Mouse (Mus musculus) brain, embryonic 14.5 days (tissue): ENCODE measurements at regions not wholly inside any gene's neighbourhood (a gene's known extent, or its start where the extent isn't known, plus 50 kb on each side); places are given as distances from the start of the nearest gene placed in this dataset.

ENCODE experiments used
- DNase-seq: peaks from one replicate; pipeline ENCODE4 v3.0.0-alpha.2; 2011; ENCODE audit warnings: low read depth
- CTCF ChIP-seq: fragments of 200-500 bp; IDR thresholded peaks from 2 replicates; pipeline ENCODE4 v1.5.1; 2012; ENCODE audit warnings: inconsistent platforms, mild to moderate bottlenecking, moderate library complexity, borderline replicate concordance; ENCODE audit not compliant: insufficient read depth, insufficient read length; ENCODE audit errors: extremely low read depth
- POLR2A ChIP-seq: fragments of 200-500 bp; IDR thresholded peaks from 2 replicates; pipeline ENCODE4 v1.6.1; 2012; ENCODE audit warnings: mild to moderate bottlenecking, inconsistent platforms, borderline replicate concordance; ENCODE audit not compliant: poor library complexity, insufficient read depth, insufficient read length, severe bottlenecking; ENCODE audit errors: extremely low read depth

DNA sequence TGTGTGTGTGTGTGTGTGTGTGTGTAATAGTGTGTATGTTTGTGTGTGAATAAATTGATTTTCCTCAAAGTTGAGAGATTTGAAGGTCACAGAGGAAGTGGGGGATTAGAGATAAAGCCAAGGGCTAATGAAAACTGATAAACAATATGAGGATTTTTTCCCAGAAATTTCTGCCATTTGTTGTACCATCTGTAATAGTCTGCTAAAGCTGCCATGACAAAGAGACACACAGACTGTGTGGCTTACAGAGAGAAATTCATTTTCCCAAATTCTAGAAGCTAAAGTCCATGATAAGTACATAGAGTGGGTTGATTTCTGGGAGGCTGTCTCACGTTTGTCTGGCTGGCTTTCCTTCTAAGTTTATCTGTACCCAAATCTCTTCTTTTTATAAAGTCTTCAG is 259.6 kb downstream of the Ndufa4 start:
- no peak for TF ChIP-seq POLR2A
- no peak for TF ChIP-seq CTCF
- no peak for DNase-seq

DNA sequence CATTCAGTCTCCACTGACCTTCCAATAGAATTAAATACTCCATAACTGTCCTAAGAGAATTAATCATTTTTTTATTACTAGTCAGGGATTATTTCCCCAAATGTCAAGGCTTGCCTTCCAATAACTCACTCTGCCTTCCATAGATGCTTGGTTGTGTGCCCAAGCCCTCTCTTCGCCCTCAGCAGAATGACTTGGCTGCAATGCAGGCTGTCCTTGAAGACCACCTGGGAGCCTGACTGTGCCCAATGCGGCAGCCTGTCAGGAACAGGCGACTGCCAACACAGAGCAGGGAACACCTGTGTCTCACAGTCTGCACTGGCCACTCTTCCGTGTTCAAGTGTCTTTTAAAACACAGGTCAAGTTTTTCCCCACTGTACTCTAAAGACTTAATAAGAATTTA is 294.0 kb downstream of the Ndufa4 start:
- TF ChIP-seq POLR2A, result no peak
- TF ChIP-seq CTCF, result no peak
- peak; percentile 25 for DNase-seq

DNA sequence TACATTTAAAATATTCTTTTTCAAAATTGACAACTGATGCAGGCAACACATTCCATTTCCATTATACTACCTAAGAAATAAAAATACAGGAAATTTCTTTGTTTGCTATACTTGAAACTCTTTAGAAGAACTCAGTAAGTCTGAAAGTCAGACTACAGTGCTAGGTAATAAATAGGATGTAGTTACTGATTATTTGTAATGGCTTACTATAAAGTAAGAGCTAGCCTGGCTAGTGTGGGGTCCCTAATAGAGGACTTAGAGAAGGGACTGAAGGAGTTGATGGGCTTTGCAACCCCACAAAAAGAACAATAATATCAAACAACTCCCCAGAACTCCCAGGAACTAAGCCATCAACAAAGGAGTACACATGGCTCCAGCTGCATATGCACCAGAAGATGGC is 299.1 kb downstream of the Ndufa4 start:
- TF ChIP-seq CTCF, result no peak
- no peak for TF ChIP-seq POLR2A
- no peak for DNase-seq

DNA sequence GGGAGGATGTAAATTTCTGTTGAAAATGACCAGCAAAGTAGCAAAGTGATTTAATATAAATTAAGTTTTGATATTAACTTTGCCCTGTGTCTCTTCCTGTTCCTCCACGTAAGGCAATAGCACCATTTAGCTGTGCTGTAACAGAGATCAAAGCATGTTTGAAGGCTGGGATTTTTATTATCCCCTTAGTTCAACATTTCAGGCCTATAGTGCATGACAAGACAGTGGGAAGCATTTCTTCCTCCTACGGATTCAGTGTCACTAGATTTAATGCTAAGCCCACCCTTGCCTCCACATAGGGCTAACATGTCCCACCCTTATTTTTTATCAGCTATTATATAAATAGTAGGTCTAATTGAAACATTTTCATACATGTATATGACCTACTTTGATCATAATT is 299.6 kb downstream of the Ndufa4 start:
- no peak for DNase-seq
- TF ChIP-seq CTCF (no peak), POLR2A (no peak)

DNA sequence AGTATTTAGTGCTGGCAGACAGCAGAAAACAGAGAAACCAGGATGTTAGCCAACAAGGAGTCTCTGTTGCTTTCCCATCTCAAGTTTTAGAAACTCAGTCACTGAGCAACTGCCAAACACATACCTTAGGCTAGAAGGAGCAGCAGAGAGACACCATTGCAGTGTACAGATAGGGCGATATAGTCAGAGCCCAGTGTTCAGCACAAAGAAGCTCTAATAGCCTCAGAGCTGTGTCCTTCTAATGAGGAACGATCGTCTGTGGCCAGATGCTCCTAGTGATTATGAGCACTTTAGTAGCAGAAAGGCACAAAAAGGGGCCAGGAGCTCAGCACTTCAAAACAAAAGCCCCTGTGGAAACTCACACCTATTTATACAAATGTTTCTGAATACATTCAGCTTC is 301.2 kb downstream of the Ndufa4 start:
- DNase-seq, result peak; percentile 45
- TF ChIP-seq CTCF, result no peak
- no peak for TF ChIP-seq POLR2A

DNA sequence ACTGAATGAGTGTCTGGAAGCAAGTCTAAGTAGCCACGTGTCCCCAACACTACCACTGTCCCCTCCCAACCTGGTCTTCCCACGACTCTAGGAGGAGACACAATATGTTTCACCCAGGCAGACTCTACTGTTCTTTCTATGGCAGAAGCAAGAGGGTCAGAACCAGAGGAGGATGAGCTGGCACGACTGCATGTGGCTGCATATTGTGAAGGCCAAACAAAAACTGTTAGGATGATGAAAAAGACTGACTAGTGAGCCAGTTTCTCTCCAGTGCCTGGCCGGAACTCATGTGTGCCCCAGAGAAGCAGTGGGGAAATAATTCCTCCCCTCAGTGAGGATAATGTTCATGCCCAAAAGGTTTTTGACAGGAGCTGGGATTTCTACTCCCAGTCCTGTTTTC is 301.8 kb downstream of the Ndufa4 start:
- no peak for TF ChIP-seq POLR2A
- TF ChIP-seq CTCF, result no peak
- DNase-seq, result no peak

DNA sequence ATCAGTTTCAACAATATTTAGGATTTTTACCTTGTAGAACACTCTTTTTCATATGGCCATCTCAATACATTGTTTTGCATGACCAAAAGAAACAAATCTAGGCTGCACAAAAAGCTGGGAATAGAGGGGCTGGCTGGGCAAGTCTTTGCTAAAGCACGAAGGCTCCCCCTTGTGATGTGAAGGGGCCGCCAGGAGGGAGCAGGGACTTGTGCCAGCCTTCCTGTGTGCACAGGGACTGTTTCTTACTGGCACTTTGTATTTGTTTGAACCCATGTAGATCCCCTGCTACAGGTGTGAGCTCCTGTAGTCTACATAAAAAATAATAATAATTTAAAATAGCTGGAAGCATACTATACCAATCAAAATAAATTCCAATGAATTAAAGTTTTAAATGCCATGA is 312.4 kb downstream of the Ndufa4 start:
- TF ChIP-seq POLR2A, result no peak
- TF ChIP-seq CTCF, result peak; percentile 35; the same call in 1 of the 2 replicates
- DNase-seq, result peak; percentile 70

DNA sequence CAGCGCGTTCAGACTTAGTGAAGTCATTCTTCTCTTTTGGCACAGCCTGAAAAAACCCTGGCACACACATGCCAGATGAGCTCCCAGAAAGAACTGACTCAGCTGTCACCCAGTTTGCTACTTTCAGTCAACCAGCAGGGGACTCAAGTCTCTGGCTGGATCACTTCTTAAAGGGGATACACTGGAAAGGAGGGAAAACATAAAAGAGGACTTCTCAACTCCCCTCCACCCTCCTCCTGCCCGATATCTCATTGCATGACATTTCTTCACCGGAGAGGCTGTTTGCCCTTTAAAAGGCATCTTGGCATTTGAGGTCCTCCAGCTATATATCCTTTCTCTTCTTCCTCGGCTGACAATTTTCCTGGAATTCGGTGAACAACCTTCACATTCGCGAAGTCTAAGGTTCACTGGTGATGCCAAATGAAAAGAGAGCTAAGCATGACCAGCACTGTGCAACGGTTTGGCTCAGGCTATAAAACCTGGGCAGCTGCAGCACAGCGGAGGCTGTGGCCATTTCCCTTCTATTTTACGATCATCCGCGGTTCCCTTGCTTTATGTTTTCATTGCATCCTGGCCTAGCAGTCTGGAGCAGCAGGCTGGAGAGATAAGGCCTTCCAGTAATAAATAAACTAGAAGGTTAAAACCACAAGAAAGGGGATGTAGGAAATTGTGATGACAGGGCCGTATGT is 313.6 kb downstream of the Ndufa4 start:
- DNase-seq, result peak; percentile 70
- no peak for TF ChIP-seq CTCF
- TF ChIP-seq POLR2A, result no peak

DNA sequence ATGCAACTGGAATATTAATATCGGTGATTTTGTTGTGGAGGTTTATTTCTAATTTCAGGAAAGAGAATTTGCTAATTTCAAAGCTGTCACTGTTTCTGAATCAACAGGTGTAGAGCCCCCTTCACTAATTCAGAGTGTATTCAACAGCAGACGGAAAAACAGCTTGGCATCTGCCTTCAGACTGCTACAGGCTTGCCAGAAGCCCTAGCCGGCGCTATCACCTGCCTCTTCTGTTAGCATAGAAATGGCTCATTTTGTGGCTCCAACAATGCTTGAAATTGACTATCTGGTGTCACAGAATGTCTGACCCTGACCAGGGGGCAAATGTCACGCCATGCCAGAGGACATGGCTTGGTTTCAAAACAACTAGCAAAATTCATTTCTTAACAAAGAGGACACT is 331.2 kb downstream of the Ndufa4 start:
- DNase-seq, result no peak
- no peak for TF ChIP-seq POLR2A

DNA sequence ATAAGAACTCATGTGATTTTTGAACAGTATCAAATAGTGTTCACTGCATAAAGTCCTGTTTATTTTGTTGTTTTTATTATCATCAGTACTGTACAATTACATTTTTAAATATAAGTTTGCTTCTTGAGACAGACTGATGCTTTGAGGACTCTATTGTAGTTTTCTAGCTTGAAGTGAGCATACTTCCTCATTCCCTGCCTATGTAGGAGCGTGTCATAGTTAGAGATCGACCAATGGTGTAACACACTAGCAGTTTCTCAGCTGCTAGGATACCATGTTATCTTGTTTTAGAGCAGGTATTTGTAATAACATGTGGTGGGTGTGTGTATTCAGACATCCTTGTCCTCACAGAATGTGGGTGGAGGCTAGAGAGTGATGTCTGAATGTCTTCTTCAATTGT is 342.1 kb downstream of the Ndufa4 start:
- TF ChIP-seq POLR2A (no peak), CTCF (no peak)
- DNase-seq, result no peak

DNA sequence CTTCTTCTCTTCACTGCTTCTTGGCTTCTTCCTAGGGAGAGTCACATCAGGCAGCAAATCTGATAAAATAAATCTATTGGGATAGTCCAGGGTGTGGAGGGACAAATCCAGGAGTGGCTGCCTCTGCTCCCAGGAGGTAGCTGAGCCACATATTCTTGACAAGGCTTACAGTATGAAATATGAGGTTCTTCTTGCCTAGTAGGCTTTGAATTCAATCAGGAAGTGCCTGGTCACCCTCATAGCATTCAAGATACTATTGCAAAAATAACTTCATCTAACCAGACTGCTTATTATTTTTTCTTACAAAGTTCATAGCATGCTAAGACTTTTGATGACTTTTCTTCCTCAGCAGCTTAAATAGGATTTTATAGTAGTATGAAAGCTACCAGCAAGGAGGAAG is 356.8 kb downstream of the Ndufa4 start:
- no peak for DNase-seq
- TF ChIP-seq CTCF (no peak), POLR2A (no peak)

DNA sequence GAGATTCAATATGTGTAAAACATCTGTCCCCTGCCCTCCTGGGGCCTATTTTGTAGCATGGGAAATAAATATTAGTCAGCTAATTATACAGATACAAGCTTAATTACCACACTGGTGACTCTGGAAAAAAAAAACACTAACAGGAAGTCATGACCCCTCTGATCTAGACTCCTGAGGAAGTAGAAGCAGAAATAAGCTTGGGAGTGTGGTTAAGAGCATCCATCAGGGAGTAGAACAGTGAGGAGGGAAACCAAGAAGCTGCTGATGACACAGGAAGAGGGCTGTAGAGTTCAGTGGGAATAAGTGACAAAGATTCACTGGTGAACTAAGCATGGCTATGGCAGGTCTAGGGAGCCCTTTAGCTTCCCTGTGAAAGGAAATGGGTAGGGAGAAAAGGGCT is 360.0 kb downstream of the Ndufa4 start:
- no peak for DNase-seq
- no peak for TF ChIP-seq CTCF
- no peak for TF ChIP-seq POLR2A

DNA sequence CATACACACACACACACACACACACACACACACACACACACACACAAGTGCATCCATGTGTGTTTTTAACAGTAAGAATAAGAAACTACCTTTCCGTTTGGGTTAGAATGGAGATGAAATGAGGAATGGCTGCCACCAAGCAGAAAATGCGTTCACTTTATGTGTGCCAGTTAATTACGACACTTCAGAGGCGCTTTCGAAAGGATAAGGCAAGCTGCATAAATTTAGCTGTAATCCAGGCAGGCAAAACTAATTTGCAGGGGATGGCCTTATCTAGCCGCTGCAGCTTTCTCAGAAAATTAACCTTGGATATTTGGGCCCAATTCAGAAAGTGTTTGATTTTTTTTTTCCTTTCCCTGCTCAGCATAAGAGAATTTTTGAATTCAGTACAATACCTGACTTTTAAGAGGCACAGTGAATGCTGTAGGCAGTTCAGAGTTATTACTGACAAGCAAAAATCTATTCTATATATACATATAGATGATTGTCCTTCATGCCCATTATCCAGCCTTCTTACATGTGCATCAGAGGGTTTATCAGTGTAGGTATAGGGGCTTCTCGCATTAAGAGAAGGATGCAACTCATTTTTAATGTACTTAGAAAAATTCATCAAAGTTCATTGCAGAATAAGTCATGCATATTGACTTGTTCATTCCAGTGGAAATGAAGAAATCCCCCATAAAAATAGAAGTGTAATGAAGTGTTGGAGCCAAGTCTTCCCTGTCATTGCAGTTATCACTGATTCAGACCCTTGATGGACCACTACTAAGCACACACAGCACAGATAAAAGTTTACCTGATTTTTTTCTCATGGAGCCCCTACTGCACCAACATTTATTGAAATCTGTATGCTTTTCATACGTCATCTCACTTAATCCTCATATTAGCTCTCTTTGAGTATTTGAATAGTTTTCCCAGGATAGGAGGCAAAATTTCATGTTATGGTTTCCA is 372.1 kb downstream of the Ndufa4 start:
- TF ChIP-seq CTCF, result no peak
- TF ChIP-seq POLR2A, result no peak
- DNase-seq, result peak; percentile 90

DNA sequence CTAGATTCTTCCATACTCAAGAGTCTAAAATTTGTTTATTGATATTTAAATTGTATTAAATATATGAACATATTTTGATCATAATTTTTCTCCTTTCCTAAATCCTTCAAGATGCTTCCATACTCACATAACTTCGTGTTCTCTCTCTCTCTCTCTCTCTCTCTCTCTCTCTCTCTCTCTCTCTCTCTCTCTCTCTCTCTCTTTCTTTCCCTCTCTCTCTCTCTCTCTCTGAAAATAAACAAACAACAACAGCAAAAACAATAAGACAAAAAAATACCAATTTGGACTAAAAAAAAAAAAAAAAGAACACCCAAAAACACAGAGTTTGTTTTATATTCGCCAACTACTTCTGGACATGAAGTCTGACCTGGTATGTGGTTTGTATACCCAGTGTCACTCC is 404.2 kb downstream of the Ndufa4 start:
- no peak for DNase-seq
- TF ChIP-seq POLR2A (no peak), CTCF (no peak)
